Mouse (Mus musculus): Measurements from ENCODE around the gene B3gnt9. TPM values are rescaled to one million over a fixed set of nuclear protein-coding genes. Genes with fewer than 3 reads are reported as not detected.

B3gnt9 gene
- polyA plus RNA-seq (2014; fragmentation: Nextera tagmentation; extraction: Ambion mirVana): 3.1 and 4.1 TPM in 2 replicates

- Histone ChIP-seq H3K36me3 (ENCODE audit: control insufficient read depth, insufficient read depth, low read length) (peaks cover 24% of the 10 kb centered on the region), H3K4me2 (ENCODE audit: low read length) (peak within 1 kb of the TSS; percentile 99), H3K9ac (ENCODE audit: low read length) (peak within 1 kb of the TSS; percentile 66), H3K9me3 (replicated peaks; ENCODE audit: control insufficient read depth, low read length) (no peaks in the 10 kb centered on the region), H3K4me3 (ENCODE audit: low read depth, low read length) (peak within 1 kb of the TSS; percentile 52), H3K27ac (ENCODE audit: low read depth, low read length) (no peak within 1 kb of the TSS), H3K4me1 (ENCODE audit: control insufficient read depth, insufficient read depth, low read length) (peaks cover 10% of the 10 kb centered on the region; the same call in 1 of the 2 replicates), H3K27me3 (replicated peaks; ENCODE audit: control insufficient read depth, insufficient read depth, low read length) (peaks cover 31% of the 10 kb centered on the region)
- no peak; the same call in 1 of the 2 replicates for ATAC-seq
- DNase-seq (ENCODE audit: low spot score): no peak
- WGBS: 4% methylated on average over 14 of the region's 14 CpGs
These were observed at the start of gene B3gnt9 for GRCm38 (mm10) chr8:105254966-105255350. Gene B3gnt9 (minus strand): TSS chr8:105255153.

- ATAC-seq (no peak), DNase-seq (ENCODE audit: low spot score) (no peak)
- H3K27ac ChIP-seq (ENCODE audit: low read depth, low read length): no peak overlapping the region
- WGBS: 84% methylated on average over 9 of the region's 9 CpGs
- H3K36me3 ChIP-seq (ENCODE audit: control insufficient read depth, insufficient read depth, low read length): peaks cover 81% of the 10 kb centered on the region
- H3K27me3 ChIP-seq (replicated peaks; ENCODE audit: control insufficient read depth, insufficient read depth, low read length): no peaks in the 10 kb centered on the region
- peaks cover 5% of the 10 kb centered on the region for H3K4me1 ChIP-seq (ENCODE audit: control insufficient read depth, insufficient read depth, low read length)
- no peak overlapping the region for H3K9ac ChIP-seq (ENCODE audit: low read length)
- H3K4me2 ChIP-seq (ENCODE audit: low read length): no peak overlapping the region
- no peaks in the 10 kb centered on the region for H3K9me3 ChIP-seq (replicated peaks; ENCODE audit: control insufficient read depth, low read length)
- H3K4me3 ChIP-seq (ENCODE audit: low read depth, low read length): no peak overlapping the region
These were observed 48.9 kb upstream of the B3gnt9 start for GRCm38 (mm10) chr8:105303874-105304273.

GRCm38 (mm10) chr8:105303396-105303795 lies 48.4 kb upstream of the B3gnt9 start:
- peaks cover 80% of the 10 kb centered on the region for H3K36me3 ChIP-seq (ENCODE audit: control insufficient read depth, insufficient read depth, low read length)
- no peak for ATAC-seq
- WGBS: 94% methylated on average over 8 of the region's 8 CpGs

GRCm38 (mm10) chr8:105299962-105300361 lies 45.0 kb upstream of the B3gnt9 start:
- peaks cover 15% of the 10 kb centered on the region for H3K4me1 ChIP-seq (ENCODE audit: control insufficient read depth, insufficient read depth, low read length)
- H3K36me3 ChIP-seq (ENCODE audit: control insufficient read depth, insufficient read depth, low read length): peaks cover 61% of the 10 kb centered on the region
- H3K9me3 ChIP-seq (replicated peaks; ENCODE audit: control insufficient read depth, low read length): no peaks in the 10 kb centered on the region
- no peak overlapping the region for H3K4me3 ChIP-seq (ENCODE audit: low read depth, low read length)
- H3K27me3 ChIP-seq (replicated peaks; ENCODE audit: control insufficient read depth, insufficient read depth, low read length): no peaks in the 10 kb centered on the region
- WGBS: 96% methylated on average over 8 of the region's 8 CpGs
- ATAC-seq (no peak), DNase-seq (ENCODE audit: low spot score) (no peak)
- H3K27ac ChIP-seq (ENCODE audit: low read depth, low read length): no peak overlapping the region
- H3K4me2 ChIP-seq (ENCODE audit: low read length): no peak overlapping the region
- no peak overlapping the region for H3K9ac ChIP-seq (ENCODE audit: low read length)

More at GRCm38 (mm10) chr8:105303396-105303795, 48.4 kb upstream of the B3gnt9 start:
- H3K4me1 ChIP-seq (ENCODE audit: control insufficient read depth, insufficient read depth, low read length): peaks cover 10% of the 10 kb centered on the region
- H3K27me3 ChIP-seq (replicated peaks; ENCODE audit: control insufficient read depth, insufficient read depth, low read length): no peaks in the 10 kb centered on the region
- no peaks in the 10 kb centered on the region for H3K9me3 ChIP-seq (replicated peaks; ENCODE audit: control insufficient read depth, low read length)
- H3K27ac ChIP-seq (ENCODE audit: low read depth, low read length): no peak overlapping the region
- no peak overlapping the region for H3K4me3 ChIP-seq (ENCODE audit: low read depth, low read length)
- H3K9ac ChIP-seq (ENCODE audit: low read length): no peak overlapping the region
- no peak for DNase-seq (ENCODE audit: low spot score)
- H3K4me2 ChIP-seq (ENCODE audit: low read length): no peak overlapping the region

- DNase-seq (ENCODE audit: low spot score) (no peak), ATAC-seq (no peak)
- peak overlapping the region; percentile 97 for H3K4me3 ChIP-seq (ENCODE audit: low read depth, low read length)
- no peaks in the 10 kb centered on the region for H3K9me3 ChIP-seq (replicated peaks; ENCODE audit: control insufficient read depth, low read length)
- no peaks in the 10 kb centered on the region for H3K27me3 ChIP-seq (replicated peaks; ENCODE audit: control insufficient read depth, insufficient read depth, low read length)
- peaks cover 49% of the 10 kb centered on the region for H3K36me3 ChIP-seq (ENCODE audit: control insufficient read depth, insufficient read depth, low read length)
- no peak overlapping the region for H3K27ac ChIP-seq (ENCODE audit: low read depth, low read length)
- peak overlapping the region; percentile 91 for H3K9ac ChIP-seq (ENCODE audit: low read length)
- H3K4me1 ChIP-seq (ENCODE audit: control insufficient read depth, insufficient read depth, low read length): peaks cover 15% of the 10 kb centered on the region
- H3K4me2 ChIP-seq (ENCODE audit: low read length): peak overlapping the region; percentile 92
- WGBS: 64% methylated on average over 18 of the region's 18 CpGs
These were observed 43.6 kb upstream of the B3gnt9 start for GRCm38 (mm10) chr8:105298351-105299252.

- Histone ChIP-seq H3K36me3 (ENCODE audit: control insufficient read depth, insufficient read depth, low read length) (peaks cover 41% of the 10 kb centered on the region), H3K27me3 (replicated peaks; ENCODE audit: control insufficient read depth, insufficient read depth, low read length) (no peaks in the 10 kb centered on the region), H3K4me1 (ENCODE audit: control insufficient read depth, insufficient read depth, low read length) (peaks cover 15% of the 10 kb centered on the region), H3K9ac (ENCODE audit: low read length) (peak within 1 kb of the TSS; percentile 91), H3K4me3 (ENCODE audit: low read depth, low read length) (peak within 1 kb of the TSS; percentile 97), H3K27ac (ENCODE audit: low read depth, low read length) (peak within 1 kb of the TSS; percentile 36; the same call in 1 of the 2 replicates), H3K4me2 (ENCODE audit: low read length) (peak within 1 kb of the TSS; percentile 92), H3K9me3 (replicated peaks; ENCODE audit: control insufficient read depth, low read length) (no peaks in the 10 kb centered on the region)
- under 1% methylated on average over 58 of the region's 58 CpGs for WGBS
- DNase-seq (ENCODE audit: low spot score): peak; percentile 96
- peak; percentile 95 for ATAC-seq
These were observed 42.7 kb upstream of the B3gnt9 start, which contains the start of gene E2f4 for GRCm38 (mm10) chr8:105297511-105298192. Gene E2f4 (plus strand): TSS chr8:105297663.

GRCm38 (mm10) chr8:105295895-105296573 lies 41.1 kb upstream of the B3gnt9 start, which contains the start of gene Exoc3l:
Gene Exoc3l (minus strand): TSS chr8:105296101.
- ATAC-seq (no peak), DNase-seq (ENCODE audit: low spot score) (no peak)
- Histone ChIP-seq H3K27ac (ENCODE audit: low read depth, low read length) (no peak within 1 kb of the TSS), H3K27me3 (replicated peaks; ENCODE audit: control insufficient read depth, insufficient read depth, low read length) (no peaks in the 10 kb centered on the region), H3K9ac (ENCODE audit: low read length) (peak within 1 kb of the TSS; percentile 91; the same call in 1 of the 2 replicates), H3K4me3 (ENCODE audit: low read depth, low read length) (peak within 1 kb of the TSS; percentile 97; the same call in 1 of the 2 replicates), H3K4me2 (ENCODE audit: low read length) (peak within 1 kb of the TSS; percentile 92), H3K9me3 (replicated peaks; ENCODE audit: control insufficient read depth, low read length) (no peaks in the 10 kb centered on the region), H3K4me1 (ENCODE audit: control insufficient read depth, insufficient read depth, low read length) (peaks cover 15% of the 10 kb centered on the region), H3K36me3 (ENCODE audit: control insufficient read depth, insufficient read depth, low read length) (peaks cover 25% of the 10 kb centered on the region)
- 76% methylated on average over 11 of the region's 11 CpGs for WGBS

GRCm38 (mm10) chr8:105295256-105295655 lies 40.3 kb upstream of the B3gnt9 start:
- no peak for ATAC-seq
- no peak overlapping the region for H3K4me2 ChIP-seq (ENCODE audit: low read length)

More at GRCm38 (mm10) chr8:105295256-105295655, 40.3 kb upstream of the B3gnt9 start:
- WGBS: 72% methylated on average over 11 of the region's 11 CpGs
- H3K4me1 ChIP-seq (ENCODE audit: control insufficient read depth, insufficient read depth, low read length): peaks cover 15% of the 10 kb centered on the region
- DNase-seq (ENCODE audit: low spot score): no peak
- H3K9ac ChIP-seq (ENCODE audit: low read length): no peak overlapping the region
- H3K36me3 ChIP-seq (ENCODE audit: control insufficient read depth, insufficient read depth, low read length): peaks cover 17% of the 10 kb centered on the region
- H3K27me3 ChIP-seq (replicated peaks; ENCODE audit: control insufficient read depth, insufficient read depth, low read length): peaks cover 5% of the 10 kb centered on the region
- H3K4me3 ChIP-seq (ENCODE audit: low read depth, low read length): no peak overlapping the region
- H3K9me3 ChIP-seq (replicated peaks; ENCODE audit: control insufficient read depth, low read length): no peaks in the 10 kb centered on the region
- no peak overlapping the region for H3K27ac ChIP-seq (ENCODE audit: low read depth, low read length)

Measured in forebrain, embryonic 14.5 days (tissue).